In the genomic region with DNA sequence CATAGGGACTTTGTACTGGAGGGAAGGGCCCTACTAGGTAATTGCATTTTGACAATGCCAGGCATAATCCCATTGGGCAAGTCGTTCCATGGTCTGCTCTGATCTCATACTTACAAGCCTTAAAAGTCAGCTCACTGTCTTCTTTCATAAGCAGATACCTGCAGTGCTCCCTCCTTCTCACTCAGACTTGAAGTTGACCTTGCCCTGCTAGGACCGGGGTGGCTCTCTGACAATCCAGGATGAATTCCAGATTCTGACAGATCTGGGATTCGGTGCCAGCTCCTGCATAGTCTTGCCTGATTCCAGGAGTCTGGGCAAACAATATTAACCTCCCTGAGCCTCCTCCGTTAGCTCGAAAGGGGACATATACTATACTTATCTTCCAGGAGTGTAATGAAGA, we compare ENCODE assay signal across 19 mouse cellular contexts. TPM values are rescaled to one million over a fixed set of nuclear protein-coding genes. Genes with fewer than 3 reads are reported as not detected.
A peak's percentile ranks its signal among the peaks of the same experiment; 100 is the strongest.
DNase-seq lines count a peak whose midpoint lies in the region; TF ChIP-seq lines count a peak whose summit lies in the region.
"Had no signal": no experiment of that assay in that cellular context is flagged by ENCODE, and none has a peak within 500 bp of the region (broad histone marks: within the 10 kb centered on the region; RNA-seq: fewer than 3 reads in every experiment).

No protein-coding gene starts in this region.

- intact Hi-C loops in left cerebral cortex, postnatal 4 days (cut with DNase I), result no loop called here
- intact Hi-C loops in left cerebral cortex, adult 2 months (cut with DNase I), result no loop called here

- H3K27ac ChIP-seq in left cerebral cortex, adult 2 months, result no peak overlapping the region
- H3K27ac ChIP-seq: embryonic facial prominence, embryonic 10.5 days; embryonic facial prominence, embryonic 12.5 days; forebrain, embryonic 13.5 days; forebrain, embryonic 15.5 days had no signal

- no peak for TF ChIP-seq CTCF in left cerebral cortex, adult 2 months (IDR thresholded peaks at IDR 0.05)

- H3K4me3 ChIP-seq in left cerebral cortex, adult 2 months, result no peak overlapping the region
- H3K4me3 ChIP-seq: embryonic facial prominence, embryonic 10.5 days; embryonic facial prominence, embryonic 12.5 days; forebrain, embryonic 13.5 days; forebrain, embryonic 15.5 days had no signal

- peak; percentile 54 to 66 for DNase-seq in adrenal gland, adult (ENCODE audit: inconsistent age in 2 of 2, low spot score in 1 of 2)
- DNase-seq in adrenal gland, postnatal 14 days, result no peak
- peak; percentile 15 to 35 for DNase-seq in adrenal gland, postnatal 36 days
- no peak for DNase-seq in adrenal gland, postnatal 10 days
- DNase-seq in cerebellum, postnatal 14 days, result peak; percentile 21 to 33
- DNase-seq in cerebellum, adult 9-11 months, result no peak
- peak; percentile 7 for DNase-seq in left cerebral cortex, postnatal 4 days
- no peak for DNase-seq in left cerebral cortex, adult 2 months (ENCODE audit: extremely low spot score in 1 of 2, low spot score in 2 of 2)
- DNase-seq: adrenal gland, postnatal 25 days; B cell, adult 2 months; cerebellum, adult 11-12 months; cerebellum, adult 2 months; forebrain, postnatal 0 days had no signal

RNA-seq across cellular contexts. Expression of gene Gm9767, which starts 6.1 kb away (rescaled TPM):
- total RNA-seq in adrenal gland, postnatal 14 days (2021), result 0.30 and 0.41 TPM in 2 replicates
- under 1 TPM; 0.40 to 0.93 TPM for total RNA-seq in adrenal gland, postnatal 36 days (2021)
- total RNA-seq in adrenal gland, postnatal 10 days (2021), result not detected
- 1 to 10 TPM; 2.0 to 3.2 TPM for total RNA-seq in left cerebral cortex, postnatal 4 days (2021)
- total RNA-seq in left cerebral cortex, adult 2 months (2021), result 1 to 10 TPM in 1 of 2 experiments, under 1 TPM in 1; 0.58 to 1.2 TPM
- total RNA-seq: CH12.LX, G1E had no signal

RNA-seq across cellular contexts. Expression of gene Tmem200a, which starts 6.9 kb away (rescaled TPM):
- 27.6 and 28.8 TPM in 2 replicates for total RNA-seq in adrenal gland, postnatal 14 days (2021)
- 10 to 100 TPM; 44.3 to 82.1 TPM for total RNA-seq in adrenal gland, postnatal 36 days (2021)
- 10 to 100 TPM; 13.5 to 18.4 TPM for total RNA-seq in adrenal gland, postnatal 10 days (2021)
- total RNA-seq in left cerebral cortex, postnatal 4 days (2021), result 10 to 100 TPM; 27.0 to 31.4 TPM
- total RNA-seq in left cerebral cortex, adult 2 months (2021), result 10 to 100 TPM; 18.3 to 21.0 TPM
- total RNA-seq: CH12.LX had no signal

Comparison
In these comparisons a context has a peak if more than half of its experiments do, and no peak if none do; other contexts are left out.
1. DNase-seq: peak in adrenal gland, adult (2 of 2), adrenal gland, postnatal 36 days (2 of 2), cerebellum, postnatal 14 days (2 of 2) and left cerebral cortex, postnatal 4 days (single experiment); none in adrenal gland, postnatal 14 days (single experiment), adrenal gland, postnatal 10 days (single experiment), cerebellum, adult 9-11 months (single experiment) and left cerebral cortex, adult 2 months (0 of 2).